Mouse (Mus musculus) ES-Bruce4 (cell line): Measurements from ENCODE around the gene Prr11.

Experiments used
- CTCF ChIP-seq: IDR thresholded peaks from one replicate; pipeline ENCODE4 v1.8.1; 2011; ENCODE audit warnings: low read depth, low read length
- EP300 ChIP-seq: IDR thresholded peaks from 2 replicates; pipeline ENCODE4 v1.6.1; 2011; ENCODE audit warnings: low read depth, low read length; ENCODE audit not compliant: insufficient read depth
- POLR2A ChIP-seq: IDR thresholded peaks from one replicate; pipeline ENCODE4 v1.8.1; 2011; ENCODE audit warnings: low read length; ENCODE audit not compliant: insufficient read depth

GRCm38 (mm10) chr11:87062087-87062486 is 46.4 kb downstream of the Prr11 start:
- TF ChIP-seq CTCF: no peak
- no peak for TF ChIP-seq POLR2A
- TF ChIP-seq EP300: no peak
